Mouse (Mus musculus): ENCODE results near the gene Gpr182.

- no peak for TF ChIP-seq GATA1 (IDR thresholded peaks at IDR 0.05; ENCODE audit: borderline replicate concordance, low read length)
- TF ChIP-seq FLI1 (IDR thresholded peaks at IDR 0.05; ENCODE audit: low read length): no peak
These were observed 52.6 kb downstream of the Gpr182 start for GRCm38 (mm10) chr10:127698966-127699365.
